ENCODE assay signal across 19 mouse cellular contexts in genomic region chr9:15527846-15528245, GRCm38 (mm10). TPM values are rescaled to one million over a fixed set of nuclear protein-coding genes. Genes with fewer than 3 reads are reported as not detected.
DNase-seq lines count a peak whose midpoint lies in the region; ATAC-seq and TF ChIP-seq lines count a peak whose summit lies in the region.
"Had no signal": no experiment of that assay in that cellular context is flagged by ENCODE, and none has a peak within 500 bp of the region (broad histone marks: within the 10 kb centered on the region; RNA-seq: fewer than 3 reads in every experiment).

No protein-coding gene starts in this region.

- H3K4me1 ChIP-seq in liver, adult 2 months (ENCODE audit: control insufficient read depth, insufficient read depth, low read length): peaks cover 40% of the 10 kb centered on the region
- peaks cover 26% of the 10 kb centered on the region for H3K4me1 ChIP-seq in stomach, embryonic 16.5 days (ENCODE audit: control insufficient read depth, insufficient read depth, low read length)
- peaks cover 5% of the 10 kb centered on the region; the same call in 1 of the 2 replicates for H3K4me1 ChIP-seq in stomach, postnatal 0 days (replicated peaks; ENCODE audit: control insufficient read depth, insufficient read depth)

- no peak for TF ChIP-seq POLR2A in liver, adult 2 months (IDR thresholded peaks at IDR 0.05; ENCODE audit: extremely low read depth, insufficient read depth, low read length)

- WGBS in liver, adult 2 months: 53% methylated on average over 6 of the region's 6 CpGs
- WGBS in stomach, embryonic 16.5 days: 51% methylated on average over 6 of the region's 6 CpGs
- 49% methylated on average over 6 of the region's 6 CpGs for WGBS in stomach, postnatal 0 days

- TF ChIP-seq EP300 in stomach, postnatal 0 days (optimal IDR thresholded peaks at IDR 0.05): no peak

- H3K4me2 ChIP-seq in stomach, embryonic 16.5 days (ENCODE audit: low read depth, low read length): no peak overlapping the region
- H3K4me2 ChIP-seq in stomach, postnatal 0 days (replicated peaks; ENCODE audit: low read depth): no peak overlapping the region
- H3K4me2 ChIP-seq: heart, embryonic 13.5 days; hindbrain, embryonic 12.5 days; hindbrain, embryonic 15.5 days had no signal

- H3K79me2 ChIP-seq in liver, adult 2 months (ENCODE audit: control insufficient read depth, insufficient read depth, low read length): peaks cover 15% of the 10 kb centered on the region; the same call in 1 of the 2 replicates

- H3K9me3 ChIP-seq in stomach, embryonic 16.5 days (replicated peaks; ENCODE audit: control insufficient read depth, low read length): no peaks in the 10 kb centered on the region
- H3K9me3 ChIP-seq in stomach, postnatal 0 days (ENCODE audit: control insufficient read depth, low read length): no peaks in the 10 kb centered on the region
- H3K9me3 ChIP-seq: heart, embryonic 10.5 days; heart, embryonic 13.5 days; hindbrain, embryonic 12.5 days; hindbrain, embryonic 15.5 days had no signal

- intact Hi-C loops in gastrocnemius, adult 2 months (cut with DNase I): no loop called here

- H3K9ac ChIP-seq in liver, adult 2 months (ENCODE audit: low read depth, low read length): no peak overlapping the region
- no peak overlapping the region for H3K9ac ChIP-seq in stomach, embryonic 16.5 days (ENCODE audit: low read length)
- H3K9ac ChIP-seq in stomach, postnatal 0 days (ENCODE audit: low read length): no peak overlapping the region
- H3K9ac ChIP-seq: forebrain, postnatal 0 days; heart, embryonic 13.5 days; hindbrain, embryonic 12.5 days; hindbrain, embryonic 15.5 days had no signal

- TF ChIP-seq CTCF in gastrocnemius, adult 2 months (IDR thresholded peaks at IDR 0.05): no peak
- no peak for TF ChIP-seq CTCF in liver, adult 2 months (IDR thresholded peaks at IDR 0.05; ENCODE audit: low read depth, low read length)
- no peak for TF ChIP-seq CTCF in stomach, postnatal 0 days (IDR thresholded peaks at IDR 0.05; ENCODE audit: low read depth)

- H3K4me3 ChIP-seq in gastrocnemius, adult 2 months: no peak overlapping the region
- H3K4me3 ChIP-seq in liver, adult 2 months (ENCODE audit: insufficient read depth, low read depth, low read length): no peak overlapping the region
- no peak overlapping the region for H3K4me3 ChIP-seq in stomach, embryonic 16.5 days (replicated peaks; ENCODE audit: low read length)
- H3K4me3 ChIP-seq in stomach, postnatal 0 days (ENCODE audit: low read depth, low read length): no peak overlapping the region
- H3K4me3 ChIP-seq: heart, embryonic 10.5 days; heart, embryonic 13.5 days; hindbrain, embryonic 12.5 days; hindbrain, embryonic 15.5 days had no signal

- ATAC-seq in stomach, embryonic 16.5 days (ENCODE audit: insufficient read depth, low FRiP score): no peak
- ATAC-seq in stomach, postnatal 0 days (ENCODE audit: low FRiP score, low TSS enrichment): no peak
- ATAC-seq: activated CD4-positive, CD25-positive, alpha-beta regulatory T cell, adult 4 months; forebrain, embryonic 14.5 days; forebrain, postnatal 0 days had no signal

- no peaks in the 10 kb centered on the region for H3K27me3 ChIP-seq in liver, adult 2 months (ENCODE audit: control insufficient read depth, insufficient read depth, low read length)
- no peaks in the 10 kb centered on the region for H3K27me3 ChIP-seq in stomach, embryonic 16.5 days (ENCODE audit: control insufficient read depth, insufficient read depth, low read length)
- no peaks in the 10 kb centered on the region for H3K27me3 ChIP-seq in stomach, postnatal 0 days (ENCODE audit: control insufficient read depth, insufficient read depth, low read length)
- H3K27me3 ChIP-seq: hindbrain, embryonic 12.5 days; hindbrain, embryonic 15.5 days had no signal

- peak overlapping the region; percentile 24 for H3K27ac ChIP-seq in gastrocnemius, adult 2 months
- H3K27ac ChIP-seq in liver, adult 2 months (replicated peaks; ENCODE audit: insufficient read depth, low read depth, low read length): no peak overlapping the region
- H3K27ac ChIP-seq in stomach, embryonic 16.5 days (ENCODE audit: low read length): 0 out of 2 replicates have a peak overlapping the region, but pooled peaks have one; percentile 18
- no peak overlapping the region for H3K27ac ChIP-seq in stomach, postnatal 0 days (replicated peaks)
- H3K27ac ChIP-seq: heart, embryonic 13.5 days; hindbrain, embryonic 12.5 days; hindbrain, embryonic 15.5 days had no signal

- no peaks in the 10 kb centered on the region for H3K36me3 ChIP-seq in liver, adult 2 months (ENCODE audit: control insufficient read depth, insufficient read depth, low read length)
- no peaks in the 10 kb centered on the region for H3K36me3 ChIP-seq in stomach, embryonic 16.5 days (ENCODE audit: control insufficient read depth, insufficient read depth, low read length)
- no peaks in the 10 kb centered on the region for H3K36me3 ChIP-seq in stomach, postnatal 0 days (ENCODE audit: control insufficient read depth, insufficient read depth, low read length)
- H3K36me3 ChIP-seq: heart, embryonic 10.5 days; heart, embryonic 13.5 days; hindbrain, embryonic 12.5 days; hindbrain, embryonic 15.5 days had no signal

- DNase-seq in gastrocnemius, adult 2 months: no peak
- DNase-seq in gastrocnemius, postnatal 10 days: no peak
- DNase-seq in liver, adult 2 months (ENCODE audit: extremely low read depth, low read depth, low spot score): peak; percentile 33
- no peak for DNase-seq in liver
- no peak for DNase-seq in stomach, postnatal 0 days (ENCODE audit: low spot score)
- DNase-seq: adrenal gland, adult 8-10 months; adrenal gland, postnatal 25 days; cerebellum, adult 18-20 months; cerebellum, adult 9-10 months; cerebellum, postnatal 14 days; forebrain, postnatal 0 days; gastrocnemius, postnatal 36 days had no signal

RNA-seq across cellular contexts. Expression of gene Smco4, which starts 34.6 kb away (rescaled TPM):
- 10 to 100 TPM in 1 of 2 experiments, 1 to 10 TPM in 1; 6.8 to 15.0 TPM for total RNA-seq in gastrocnemius, adult 2 months (2021)
- total RNA-seq in gastrocnemius, postnatal 10 days (2021): 10 to 100 TPM; 17.0 to 17.9 TPM
- total RNA-seq in liver, adult 2 months (2014; rRNA removed): 7.9 and 8.9 TPM in 2 replicates
- polyA plus RNA-seq in liver, adult 2 months (2012; rRNA removed): 5.7 and 5.9 TPM in 2 replicates
- polyA plus RNA-seq in stomach, embryonic 16.5 days (2015; fragmentation: Nextera tagmentation; extraction: Ambion mirVana): 2.8 and 3.9 TPM in 2 replicates
- polyA plus RNA-seq in stomach, postnatal 0 days (2015; fragmentation: Nextera tagmentation; extraction: Ambion mirVana): 1.4 and 1.9 TPM in 2 replicates

Comparison
In these comparisons a context has a peak if more than half of its experiments do, and no peak if none do; other contexts are left out.
1. H3K27ac ChIP-seq: peak in gastrocnemius, adult 2 months (single experiment) and stomach, embryonic 16.5 days (single experiment); none in liver, adult 2 months (single experiment) and stomach, postnatal 0 days (single experiment).